Mouse (Mus musculus): Measurements from ENCODE around the gene Capn12.
A peak's percentile ranks its signal among the peaks of the same experiment; 100 is the strongest.

Capn12 gene

GRCm38 (mm10) chr7:28921722-28922465 lies 40.7 kb downstream of the Capn12 start:
- peak; percentile 21 for DNase-seq

- DNase-seq: no peak
Observed at GRCm38 (mm10) chr7:28922606-28923005, 41.4 kb downstream of the Capn12 start.

- peak; percentile 69 for DNase-seq
Observed at GRCm38 (mm10) chr7:28923865-28924291, 42.7 kb downstream of the Capn12 start.

- DNase-seq: no peak
Observed at GRCm38 (mm10) chr7:28924802-28925201, 43.6 kb downstream of the Capn12 start.

- DNase-seq: peak; percentile 96
Observed at GRCm38 (mm10) chr7:28925317-28925716, 44.1 kb downstream of the Capn12 start.

GRCm38 (mm10) chr7:28926172-28926571 lies 45.0 kb downstream of the Capn12 start:
- no peak for DNase-seq

- DNase-seq: peak; percentile 89
Observed at GRCm38 (mm10) chr7:28929381-28929780, 48.2 kb downstream of the Capn12 start.

- DNase-seq: peak; percentile 50
Observed at GRCm38 (mm10) chr7:28930320-28931031, 49.3 kb downstream of the Capn12 start.

- peak; percentile 87 for DNase-seq
Observed at GRCm38 (mm10) chr7:28931032-28931694, 49.9 kb downstream of the Capn12 start.

GRCm38 (mm10) chr7:28931695-28932039 lies 50.4 kb downstream of the Capn12 start:
- no peak for DNase-seq

- DNase-seq: no peak
Observed at GRCm38 (mm10) chr7:28932421-28933041, 51.3 kb downstream of the Capn12 start.

GRCm38 (mm10) chr7:28933825-28934224 lies 52.6 kb downstream of the Capn12 start:
- DNase-seq: no peak

- no peak for DNase-seq
Observed at GRCm38 (mm10) chr7:28936787-28937186, 55.6 kb downstream of the Capn12 start.

GRCm38 (mm10) chr7:28938654-28939053 lies 57.4 kb downstream of the Capn12 start:
- DNase-seq: no peak

- DNase-seq: peak; percentile 70
Observed at GRCm38 (mm10) chr7:28939418-28940183, 58.4 kb downstream of the Capn12 start.

GRCm38 (mm10) chr7:28941129-28941528 lies 59.9 kb downstream of the Capn12 start:
- DNase-seq: no peak

GRCm38 (mm10) chr7:28941542-28941941 lies 60.3 kb downstream of the Capn12 start:
- DNase-seq: peak; percentile 58
